ENCODE assay signal across 20 mouse cellular contexts in genomic region chr17:28252281-28252648, GRCm38 (mm10). TPM values are rescaled to one million over a fixed set of nuclear protein-coding genes. Genes with fewer than 3 reads are reported as not detected.
A peak's percentile ranks its signal among the peaks of the same experiment; 100 is the strongest.
DNase-seq lines count a peak whose midpoint lies in the region; ATAC-seq and TF ChIP-seq lines count a peak whose summit lies in the region.
"Had no signal": no experiment of that assay in that cellular context is flagged by ENCODE, and none has a peak within 500 bp of the region (broad histone marks: within the 10 kb centered on the region; RNA-seq: fewer than 3 reads in every experiment).

No protein-coding gene starts in this region.

- H3K4me3 ChIP-seq in gastrocnemius, adult 2 months, result no peak overlapping the region
- no peak overlapping the region for H3K4me3 ChIP-seq in intestine, embryonic 16.5 days (ENCODE audit: low read length)
- no peak overlapping the region for H3K4me3 ChIP-seq in intestine, postnatal 0 days (ENCODE audit: low read depth, low read length)
- H3K4me3 ChIP-seq in neural tube, embryonic 13.5 days, result no peak overlapping the region
- H3K4me3 ChIP-seq: hindbrain, embryonic 15.5 days; liver, embryonic 15.5 days; midbrain, embryonic 12.5 days; myocyte had no signal

- WGBS in intestine, embryonic 16.5 days, result 84% methylated on average over 5 of the region's 5 CpGs
- 83% methylated on average over 5 of the region's 5 CpGs for WGBS in intestine, postnatal 0 days
- 76% methylated on average over 5 of the region's 5 CpGs for WGBS in neural tube, embryonic 13.5 days

- TF ChIP-seq CTCF in gastrocnemius, adult 2 months (IDR thresholded peaks at IDR 0.05), result no peak
- no peak for TF ChIP-seq CTCF in intestine, postnatal 0 days (IDR thresholded peaks at IDR 0.05; ENCODE audit: low read depth)

- no peaks in the 10 kb centered on the region for H3K27me3 ChIP-seq in intestine, embryonic 16.5 days (replicated peaks; ENCODE audit: control insufficient read depth, insufficient read depth, low read length)
- H3K27me3 ChIP-seq in intestine, postnatal 0 days (replicated peaks; ENCODE audit: control insufficient read depth, insufficient read depth, low read length), result no peaks in the 10 kb centered on the region
- no peaks in the 10 kb centered on the region for H3K27me3 ChIP-seq in neural tube, embryonic 13.5 days
- H3K27me3 ChIP-seq: hindbrain, embryonic 15.5 days; liver, embryonic 15.5 days; midbrain, embryonic 12.5 days had no signal

- H3K27ac ChIP-seq in gastrocnemius, adult 2 months, result peak overlapping the region; percentile 67
- no peak overlapping the region for H3K27ac ChIP-seq in intestine, embryonic 16.5 days (ENCODE audit: low read length)
- H3K27ac ChIP-seq in intestine, postnatal 0 days (ENCODE audit: low read depth, low read length), result no peak overlapping the region
- H3K27ac ChIP-seq in neural tube, embryonic 13.5 days (replicated peaks), result 0 out of 2 replicates have a peak overlapping the region, but pooled peaks have one; percentile 28
- H3K27ac ChIP-seq: hindbrain, embryonic 15.5 days; liver, embryonic 15.5 days; midbrain, embryonic 12.5 days had no signal

- intact Hi-C loops in gastrocnemius, adult 2 months (cut with DNase I), result no loop called here
- intact Hi-C loops in left cerebral cortex, postnatal 14 days (cut with DNase I), result no loop called here

- DNase-seq in gastrocnemius, adult 2 months, result no peak
- no peak for DNase-seq in gastrocnemius, adult 18-20 months (ENCODE audit: low spot score)
- DNase-seq in neural tube, embryonic 10.5 days (ENCODE audit: extremely low spot score, low spot score), result no peak
- no peak for DNase-seq in left cerebral cortex, postnatal 14 days (ENCODE audit: low spot score in 2 of 2)
- no peak for DNase-seq in retina, postnatal 1 day
- DNase-seq: adrenal gland, adult 8-10 months; cerebellum, adult 11 months; cerebellum, postnatal 25 days; gastrocnemius, postnatal 10 days; kidney, adult 18-20 months; left cerebral cortex, postnatal 4 days; lung, postnatal 10 days; right cerebral cortex, adult 18-20 months had no signal

- H3K9ac ChIP-seq in intestine, embryonic 16.5 days (ENCODE audit: low read depth, low read length), result 0 out of 2 replicates have a peak overlapping the region, but pooled peaks have one; percentile 21
- H3K9ac ChIP-seq in intestine, postnatal 0 days (ENCODE audit: low read depth, low read length), result no peak overlapping the region
- H3K9ac ChIP-seq in neural tube, embryonic 13.5 days, result no peak overlapping the region
- H3K9ac ChIP-seq: hindbrain, embryonic 15.5 days; liver, embryonic 15.5 days; midbrain, embryonic 12.5 days had no signal

- H3K4me2 ChIP-seq in intestine, embryonic 16.5 days (ENCODE audit: low read depth, low read length), result no peak overlapping the region
- no peak overlapping the region for H3K4me2 ChIP-seq in intestine, postnatal 0 days (replicated peaks; ENCODE audit: low read depth)
- H3K4me2 ChIP-seq in neural tube, embryonic 13.5 days, result no peak overlapping the region
- H3K4me2 ChIP-seq: hindbrain, embryonic 15.5 days; liver, embryonic 15.5 days; midbrain, embryonic 12.5 days had no signal

- H3K9me3 ChIP-seq in intestine, embryonic 16.5 days (ENCODE audit: control insufficient read depth, low read length), result no peaks in the 10 kb centered on the region
- H3K9me3 ChIP-seq in intestine, postnatal 0 days (ENCODE audit: control insufficient read depth), result no peaks in the 10 kb centered on the region
- H3K9me3 ChIP-seq in neural tube, embryonic 13.5 days, result no peaks in the 10 kb centered on the region
- H3K9me3 ChIP-seq: hindbrain, embryonic 15.5 days; liver, embryonic 15.5 days; midbrain, embryonic 12.5 days had no signal

- H3K36me3 ChIP-seq in intestine, embryonic 16.5 days (ENCODE audit: control insufficient read depth, insufficient read depth, low read length), result no peaks in the 10 kb centered on the region
- H3K36me3 ChIP-seq in intestine, postnatal 0 days (ENCODE audit: control insufficient read depth, insufficient read depth), result peaks cover 10% of the 10 kb centered on the region; the same call in 1 of the 2 replicates
- no peaks in the 10 kb centered on the region for H3K36me3 ChIP-seq in neural tube, embryonic 13.5 days
- H3K36me3 ChIP-seq: hindbrain, embryonic 15.5 days; midbrain, embryonic 12.5 days had no signal

- peaks cover 35% of the 10 kb centered on the region for H3K4me1 ChIP-seq in intestine, embryonic 16.5 days (ENCODE audit: control insufficient read depth, insufficient read depth, low read length)
- no peaks in the 10 kb centered on the region for H3K4me1 ChIP-seq in intestine, postnatal 0 days (replicated peaks; ENCODE audit: control insufficient read depth, insufficient read depth, low read length)
- H3K4me1 ChIP-seq in neural tube, embryonic 13.5 days (replicated peaks), result peaks cover 61% of the 10 kb centered on the region

- ATAC-seq in intestine, embryonic 16.5 days, result no peak
- ATAC-seq in intestine, postnatal 0 days, result no peak
- ATAC-seq in neural tube, embryonic 13.5 days (ENCODE audit: low read depth), result no peak

RNA-seq across cellular contexts. Expression of gene Ppard, which starts 19.8 kb away (rescaled TPM):
- total RNA-seq in gastrocnemius, adult 2 months (2021), result 10 to 100 TPM; 29.1 to 30.7 TPM
- total RNA-seq in gastrocnemius, adult 18-20 months (2021), result 10 to 100 TPM; 26.3 to 27.2 TPM
- 2.2 and 2.3 TPM in 2 replicates for polyA plus RNA-seq in intestine, embryonic 16.5 days (2015; fragmentation: Nextera tagmentation; extraction: Ambion mirVana)
- polyA plus RNA-seq in intestine, postnatal 0 days (2015; fragmentation: Nextera tagmentation; extraction: Ambion mirVana), result 1.7 and 2.1 TPM in 2 replicates
- 1.4 and 2.6 TPM in 2 replicates for polyA plus RNA-seq in neural tube, embryonic 13.5 days (2015; fragmentation: Nextera tagmentation; extraction: Ambion mirVana)
- total RNA-seq in left cerebral cortex, postnatal 14 days (2021), result 10 to 100 TPM; 28.3 to 28.7 TPM

RNA-seq across cellular contexts. Expression of gene Def6, which starts 44.7 kb away (rescaled TPM):
- 1 to 10 TPM; 1.5 to 1.6 TPM for total RNA-seq in gastrocnemius, adult 2 months (2021)
- total RNA-seq in gastrocnemius, adult 18-20 months (2021), result 1 to 10 TPM; 1.1 to 1.9 TPM
- 3.0 and 3.6 TPM in 2 replicates for polyA plus RNA-seq in intestine, embryonic 16.5 days (2015; fragmentation: Nextera tagmentation; extraction: Ambion mirVana)
- 1.7 TPM in 2 replicates for polyA plus RNA-seq in intestine, postnatal 0 days (2015; fragmentation: Nextera tagmentation; extraction: Ambion mirVana)
- 5.6 TPM in 2 replicates for polyA plus RNA-seq in neural tube, embryonic 13.5 days (2015; fragmentation: Nextera tagmentation; extraction: Ambion mirVana)
- total RNA-seq in left cerebral cortex, postnatal 14 days (2021), result 1 to 10 TPM; 4.7 to 5.3 TPM

Comparison
In these comparisons a context has a peak if more than half of its experiments do, and no peak if none do; other contexts are left out.
1. H3K27ac ChIP-seq: peak in gastrocnemius, adult 2 months (single experiment) and neural tube, embryonic 13.5 days (single experiment); none in intestine, embryonic 16.5 days (single experiment) and intestine, postnatal 0 days (single experiment).